Mouse (Mus musculus): ENCODE data around the gene Tst.

Gene Tst

GRCm38 (mm10) chr15:78351586-78352165 lies 54.0 kb downstream of the Tst start:
- in situ Hi-C loops (cut with MboI; ENCODE audit: unreplicated experiment in 2 of 2): loop anchor here (10.0 to 25.0 kb wide), 2 partner anchors 183 to 564 kb away; partner anchors contain the start of gene C1qtnf6 (in 1 of the 2)

Measured in v-Abl transformed pro-B cells (cell line).